Mouse (Mus musculus) left cerebral cortex, adult 2 months (tissue): Measurements from ENCODE around the gene Med19. TPM values are rescaled to one million over a fixed set of nuclear protein-coding genes. Genes with fewer than 3 reads are reported as not detected.
"Not testable (repeated sequence)": the region's sequence is repeated elsewhere in the genome, so short reads cannot be mapped to it uniquely, and the experiment has no call there.

Source experiments
- DNase-seq, 2 experiments: peaks; one replicate each; pipeline ENCODE4 v3.0.0; 2021 to 2022; ENCODE audit warnings: low spot score in 2 of 2, mixed read lengths in 1 of 2; ENCODE audit errors: extremely low spot score in 1 of 2
- H3K27ac ChIP-seq: fragments of 200-600 bp; 2 replicates; pipeline ENCODE4 v1.8.1; 2022
- H3K4me3 ChIP-seq: fragments of 200-600 bp; 2 replicates; pipeline ENCODE4 v1.8.1; 2022
- CTCF ChIP-seq: fragments of 200-600 bp; IDR thresholded peaks from 2 replicates; pipeline ENCODE4 v1.8.1; 2022; ENCODE audit warnings: antibody characterized with exemption, mild to moderate bottlenecking, moderate library complexity
- intact Hi-C: fragments of 180-260 bp; cut with DNase I; formaldehyde crosslinking; loops from one replicate; pipeline ENCODE4 v1.15.1; 2025
- total RNA-seq, 2 experiments: library from RNA; stranded (reverse); gene quantifications; 2 replicates each; pipeline ENCODE4 v1.2.3; 2021

Gene Med19
- total RNA-seq, 2 experiments from 2014 or later: 30.7 to 30.9 TPM

GRCm38 (mm10) chr2:84725770-84726169, 47.6 kb downstream of the Med19 start:
- no peak for TF ChIP-seq CTCF
- no peak for DNase-seq
- H3K27ac ChIP-seq: no peak overlapping the region
- no peak overlapping the region for H3K4me3 ChIP-seq
- intact Hi-C loops: loop anchor here (5.0 kb wide), 1 partner anchor 322 kb away; the partner anchor contains the start of gene Tnks1bp1

GRCm38 (mm10) chr2:84726716-84727115, 48.5 kb downstream of the Med19 start:
- intact Hi-C loops: loop anchor here (1.0 to 5.0 kb wide), 2 partner anchors 11 to 321 kb away; partner anchors contain the start of genes Tnks1bp1 and Zdhhc5
- DNase-seq: no peak
- Histone ChIP-seq H3K4me3 (peak overlapping the region; percentile 82), H3K27ac (peak overlapping the region; percentile 92)
- no peak for TF ChIP-seq CTCF

GRCm38 (mm10) chr2:84727172-84727858, 49.1 kb downstream of the Med19 start, which contains the start of gene Clp1:
Clp1 (minus strand) TSS chr2:84727350.
- intact Hi-C loops: loop anchor here (1.0 to 5.0 kb wide), 2 partner anchors 12 to 320 kb away; partner anchors contain the start of genes Tnks1bp1 and Zdhhc5
- TF ChIP-seq CTCF: no peak
- DNase-seq: peak; percentile 95 to 96
- Histone ChIP-seq H3K27ac (peak within 1 kb of the TSS; percentile 92), H3K4me3 (peak within 1 kb of the TSS; percentile 82)

GRCm38 (mm10) chr2:84728191-84728590, 50.0 kb downstream of the Med19 start:
- DNase-seq, H3K27ac ChIP-seq, H3K4me3 ChIP-seq: not testable (repeated sequence)
- intact Hi-C loops: loop anchor here (5.0 kb wide), 1 partner anchor 319 kb away; the partner anchor contains the start of gene Tnks1bp1

GRCm38 (mm10) chr2:84731206-84731605, 53.0 kb downstream of the Med19 start:
- DNase-seq: no peak
- TF ChIP-seq CTCF: no peak
- H3K27ac ChIP-seq: no peak overlapping the region
- no peak overlapping the region for H3K4me3 ChIP-seq
- intact Hi-C loops: loop anchor here (5.0 kb wide), 1 partner anchor 151 kb away; no protein-coding TSS in a partner anchor

GRCm38 (mm10) chr2:84732394-84732793, 54.2 kb downstream of the Med19 start:
- DNase-seq: no peak
- Histone ChIP-seq H3K4me3 (no peak overlapping the region), H3K27ac (no peak overlapping the region)
- intact Hi-C loops: loop anchor here (5.0 kb wide), 1 partner anchor 150 kb away; no protein-coding TSS in a partner anchor
- no peak for TF ChIP-seq CTCF

GRCm38 (mm10) chr2:84733579-84734300, 55.5 kb downstream of the Med19 start, which contains the start of gene Ypel4:
Ypel4 (plus strand) TSS chr2:84734058.
- TF ChIP-seq CTCF: no peak
- peak within 1 kb of the TSS; percentile 78 for H3K4me3 ChIP-seq
- intact Hi-C loops: loop anchor here (5.0 kb wide), 1 partner anchor 149 kb away; no protein-coding TSS in a partner anchor
- peak within 1 kb of the TSS; percentile 97 for H3K27ac ChIP-seq
- DNase-seq: peak; percentile 72 to 76

GRCm38 (mm10) chr2:84734351-84734864, 56.2 kb downstream of the Med19 start:
- DNase-seq: peak; percentile 35 to 55
- Histone ChIP-seq H3K4me3 (peak overlapping the region; percentile 78), H3K27ac (peak overlapping the region; percentile 97)
- TF ChIP-seq CTCF: no peak
- intact Hi-C loops: loop anchor here (5.0 kb wide), 1 partner anchor 148 kb away; no protein-coding TSS in a partner anchor

GRCm38 (mm10) chr2:84734919-84735318, 56.7 kb downstream of the Med19 start:
- DNase-seq: no peak
- peak overlapping the region; percentile 97 for H3K27ac ChIP-seq
- peak overlapping the region; percentile 78 for H3K4me3 ChIP-seq
- intact Hi-C loops: loop anchor here (5.0 kb wide), 1 partner anchor 147 kb away; no protein-coding TSS in a partner anchor
- TF ChIP-seq CTCF: no peak

- Histone ChIP-seq H3K4me3 (peak overlapping the region; percentile 78), H3K27ac (peak overlapping the region; percentile 97; the same call in 1 of the 2 replicates)
- peak in 1 of 2 experiments; percentile 18 for DNase-seq
- no peak for TF ChIP-seq CTCF
- intact Hi-C loops: no loop called here
Observed at GRCm38 (mm10) chr2:84735346-84735920, 57.2 kb downstream of the Med19 start.
